Mouse (Mus musculus) embryonic facial prominence, embryonic 14.5 days (tissue): ENCODE measurements around the gene Olfr1205. TPM values are rescaled to one million over a fixed set of nuclear protein-coding genes. Genes with fewer than 3 reads are reported as not detected.

Source experiments
- ATAC-seq: fragments of 200-750 bp; cut with Nextera tagmentation; 2 replicates; pipeline ENCODE4 v1.8.0; 2017; ENCODE audit warnings: low read depth, moderate number of reproducible peaks, moderate TSS enrichment
- DNase-seq: peaks from one replicate; pipeline ENCODE4 v3.0.0-alpha.2; 2015; ENCODE audit warnings: low spot score
- H3K27ac ChIP-seq: fragments of 300-500 bp; sonication (generic); replicated peaks from 2 replicates; pipeline ENCODE4 v1.5.1; 2014; ENCODE audit warnings: low read depth, mild to moderate bottlenecking, low read length, moderate library complexity
- H3K27me3 ChIP-seq: fragments of 300-500 bp; sonication (generic); replicated peaks from 2 replicates; pipeline ENCODE4 v1.6.1; 2014; ENCODE audit warnings: low read length; ENCODE audit not compliant: control insufficient read depth, insufficient read depth
- H3K36me3 ChIP-seq: fragments of 300-500 bp; sonication (generic); 2 replicates; pipeline ENCODE4 v1.6.1; 2014; ENCODE audit warnings: low read length, mixed read lengths; ENCODE audit not compliant: control insufficient read depth, insufficient read depth
- H3K4me1 ChIP-seq: fragments of 300-500 bp; sonication (generic); 2 replicates; pipeline ENCODE4 v1.6.1; 2014; ENCODE audit warnings: antibody characterized with exemption, low read length; ENCODE audit not compliant: control insufficient read depth, insufficient read depth
- H3K4me2 ChIP-seq: fragments of 300-500 bp; sonication (generic); 2 replicates; pipeline ENCODE4 v1.6.1; 2014; ENCODE audit warnings: low read depth, mild to moderate bottlenecking, low read length, moderate library complexity, mixed read lengths
- H3K4me3 ChIP-seq: fragments of 300-500 bp; sonication (generic); 2 replicates; pipeline ENCODE4 v1.5.1; 2014; ENCODE audit warnings: low read depth, mild to moderate bottlenecking, low read length
- H3K9ac ChIP-seq: fragments of 300-500 bp; sonication (generic); 2 replicates; pipeline ENCODE4 v1.6.1; 2014; ENCODE audit warnings: low read depth, mild to moderate bottlenecking, low read length, moderate library complexity, mixed read lengths
- H3K9me3 ChIP-seq: fragments of 300-500 bp; sonication (generic); 2 replicates; pipeline ENCODE4 v1.6.1; 2016; ENCODE audit warnings: low read length; ENCODE audit not compliant: control insufficient read depth
- WGBS: fragments of 180-500 bp; shearing (Covaris S2); extraction: QIAGEN DNeasy Blood & Tissue Kit; methylation state at CpG from one replicate; pipeline ENCODE4 v1.1.7; 2014; 5-methylcytosine and 5-hydroxymethylcytosine counted together
- polyA plus RNA-seq: library from polyadenylated mRNA; unstranded; fragments of >200 nt; fragmentation: Nextera tagmentation; extraction: Ambion mirVana; gene quantifications from 2 replicates; pipeline ENCODE4 v1.2.1, GENCODE M21; 2014

Gene Olfr1205
- not detected in 2 replicates for polyA plus RNA-seq

DNA sequence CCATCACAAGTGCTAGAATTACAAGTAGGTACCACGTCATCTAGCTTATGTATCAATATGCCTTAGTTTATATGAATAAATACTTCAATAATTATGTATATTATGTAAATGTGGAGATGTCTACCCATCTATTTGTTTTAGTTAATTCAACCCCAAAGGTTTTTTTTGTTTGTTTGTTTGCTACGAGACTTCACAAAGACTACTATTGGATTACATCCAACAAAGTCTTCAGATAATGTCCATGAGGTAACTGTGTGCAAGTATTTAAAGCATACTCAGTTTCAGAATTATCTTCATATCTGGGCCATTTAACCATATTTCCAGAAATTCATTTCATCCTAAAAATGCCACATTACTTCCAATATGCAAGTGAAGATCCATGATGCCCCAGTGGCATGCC lies at the start of gene Olfr1205:
Gene Olfr1205 (plus strand): TSS at position 301 of the 400 bp plus-strand sequence.
- Histone ChIP-seq H3K27ac (no peak within 1 kb of the TSS), H3K36me3 (no peaks in the 10 kb centered on the region), H3K9ac (no peak within 1 kb of the TSS), H3K4me3 (no peak within 1 kb of the TSS), H3K4me2 (no peak within 1 kb of the TSS), H3K4me1 (no peaks in the 10 kb centered on the region), H3K27me3 (no peaks in the 10 kb centered on the region), H3K9me3 (no peaks in the 10 kb centered on the region)
- ATAC-seq = no peak
- WGBS = 82% methylated on average over 2 of the region's 2 CpGs
- no peak for DNase-seq

DNA sequence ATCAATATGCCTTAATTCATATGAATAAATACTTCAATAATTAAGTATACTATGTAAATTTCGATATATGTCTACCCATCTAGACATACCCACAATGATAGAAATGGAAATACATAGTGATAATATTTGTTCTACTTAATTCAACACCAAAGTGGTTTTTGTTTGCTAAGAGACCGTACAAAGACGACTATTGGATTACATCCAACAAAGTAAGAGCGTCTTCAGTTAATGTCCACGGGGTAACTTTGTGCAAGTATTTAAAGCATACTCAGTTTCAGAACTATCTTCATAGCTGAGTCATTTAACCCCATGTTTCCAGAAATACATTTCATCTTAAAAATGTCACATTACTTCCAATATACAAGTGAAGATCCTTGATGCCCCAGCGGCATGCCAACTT lies 36.8 kb upstream of the Olfr1205 start, which contains the start of gene Olfr1201:
Gene Olfr1201 (plus strand): TSS at position 301 of the 400 bp plus-strand sequence.
- H3K4me3 ChIP-seq = no peak within 1 kb of the TSS
- no peaks in the 10 kb centered on the region for H3K36me3 ChIP-seq
- H3K27ac ChIP-seq = no peak within 1 kb of the TSS
- H3K9ac ChIP-seq = no peak within 1 kb of the TSS
- no peak for DNase-seq
- H3K4me1 ChIP-seq = no peaks in the 10 kb centered on the region
- no peaks in the 10 kb centered on the region for H3K9me3 ChIP-seq
- H3K27me3 ChIP-seq = no peaks in the 10 kb centered on the region
- no peak for ATAC-seq
- 78% methylated on average over 6 of the region's 6 CpGs for WGBS
- no peak within 1 kb of the TSS for H3K4me2 ChIP-seq

DNA sequence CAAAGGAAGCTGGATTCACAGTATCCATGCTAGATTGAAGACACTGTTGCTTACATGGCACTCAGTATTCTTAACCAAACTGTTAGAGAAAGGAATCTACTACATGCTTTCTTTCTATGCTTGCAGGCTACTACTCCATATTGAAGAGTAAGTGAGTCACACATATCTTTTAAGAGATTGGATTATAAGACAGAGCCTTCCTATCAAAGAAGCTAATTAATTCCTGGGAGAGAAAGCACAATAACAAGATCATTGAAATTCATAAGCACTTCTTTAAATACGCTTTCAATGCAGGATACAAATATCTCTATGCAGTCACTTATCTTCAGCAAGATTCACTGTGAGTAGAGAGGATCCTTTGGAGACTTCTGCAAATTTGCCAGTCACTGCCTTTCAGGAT lies 15.3 kb upstream of the Olfr1205 start, which contains the start of gene Olfr1202:
Gene Olfr1202 (plus strand): TSS at position 301 of the 400 bp plus-strand sequence.
- no peak within 1 kb of the TSS for H3K4me3 ChIP-seq
- H3K9me3 ChIP-seq = no peaks in the 10 kb centered on the region
- no peak for ATAC-seq
- no peaks in the 10 kb centered on the region for H3K4me1 ChIP-seq
- no peak within 1 kb of the TSS for H3K4me2 ChIP-seq
- H3K27me3 ChIP-seq = no peaks in the 10 kb centered on the region
- no peak within 1 kb of the TSS for H3K27ac ChIP-seq
- no peak for DNase-seq
- 79% methylated on average over 1 of the region's 1 CpGs for WGBS
- H3K9ac ChIP-seq = no peak within 1 kb of the TSS
- H3K36me3 ChIP-seq = no peaks in the 10 kb centered on the region

DNA sequence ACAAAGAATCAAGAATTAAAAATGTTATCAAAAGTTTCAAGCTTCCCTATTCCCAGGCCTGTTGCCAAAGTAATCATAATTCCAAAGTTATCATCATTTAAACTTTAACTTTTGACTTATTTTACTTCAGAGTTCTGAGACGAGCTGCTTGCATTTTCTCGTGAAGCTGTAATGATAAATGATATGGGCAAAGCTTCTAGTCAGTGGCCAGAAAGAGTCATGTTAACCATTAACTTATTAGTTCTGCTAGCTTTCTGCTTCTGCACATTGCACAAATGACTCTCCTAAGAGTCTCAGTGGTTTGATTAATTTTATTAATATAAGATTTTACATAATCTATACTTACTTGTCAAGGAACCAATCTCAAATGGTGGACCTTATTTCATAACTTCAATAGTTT lies 8.9 kb downstream of the Olfr1205 start:
- no peaks in the 10 kb centered on the region for H3K27me3 ChIP-seq
- no peak overlapping the region for H3K4me3 ChIP-seq
- ATAC-seq = no peak
- DNase-seq = no peak
- no peak overlapping the region for H3K9ac ChIP-seq
- no peak overlapping the region for H3K27ac ChIP-seq
- no peaks in the 10 kb centered on the region for H3K9me3 ChIP-seq
- 65% methylated on average over 2 of the region's 2 CpGs for WGBS
- H3K4me1 ChIP-seq = no peaks in the 10 kb centered on the region
- H3K36me3 ChIP-seq = no peaks in the 10 kb centered on the region
- no peak overlapping the region for H3K4me2 ChIP-seq

DNA sequence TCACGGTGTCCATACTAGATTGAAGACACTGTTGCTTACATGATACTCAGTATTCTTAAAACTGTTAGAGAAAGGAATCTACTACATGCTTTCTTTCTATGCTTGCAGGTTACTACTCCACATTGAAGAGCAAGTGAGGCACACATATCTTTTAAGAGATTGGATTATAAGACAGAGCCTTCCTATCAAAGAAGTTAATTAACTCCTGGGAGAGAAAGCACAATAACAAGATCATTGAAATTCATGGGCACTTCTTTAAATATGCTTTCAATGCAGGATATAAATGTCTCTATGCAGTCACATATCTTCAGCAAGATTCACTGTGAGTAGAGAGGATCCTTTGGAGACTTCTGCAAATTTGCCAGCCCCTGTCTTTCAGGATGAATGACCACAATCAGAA lies 19.5 kb downstream of the Olfr1205 start, which contains the start of gene Olfr1204:
Gene Olfr1204 (plus strand): TSS at position 301 of the 400 bp plus-strand sequence.
- Histone ChIP-seq H3K36me3 (no peaks in the 10 kb centered on the region), H3K27me3 (no peaks in the 10 kb centered on the region), H3K4me3 (no peak within 1 kb of the TSS), H3K4me1 (no peaks in the 10 kb centered on the region), H3K4me2 (no peak within 1 kb of the TSS), H3K9ac (no peak within 1 kb of the TSS), H3K9me3 (0 out of 2 replicates have a peak, but pooled peaks cover 4% of the 10 kb centered on the region), H3K27ac (no peak within 1 kb of the TSS)
- WGBS = 85% methylated on average over 1 of the region's 1 CpGs
- no peak for DNase-seq
- no peak for ATAC-seq

DNA sequence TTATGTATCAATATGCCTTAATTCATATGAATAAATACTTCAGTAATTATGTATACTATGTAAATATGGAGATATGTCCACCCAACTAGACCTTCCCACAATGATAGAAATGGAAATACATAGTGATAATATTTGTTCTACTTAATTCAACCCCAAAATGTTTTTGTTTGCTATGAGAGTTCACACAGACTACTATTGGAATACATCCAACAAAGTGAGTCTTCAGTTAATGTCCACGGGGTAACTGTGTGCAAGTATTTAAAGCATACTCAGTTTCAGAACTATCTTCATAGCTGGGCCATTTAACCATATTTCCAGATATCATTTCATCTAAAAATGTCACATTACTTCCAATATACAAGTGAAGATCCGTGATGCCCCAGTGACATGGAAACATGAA lies 33.4 kb downstream of the Olfr1205 start, which contains the start of gene Olfr1206:
Gene Olfr1206 (plus strand): TSS at position 301 of the 400 bp plus-strand sequence.
- WGBS = 80% methylated on average over 2 of the region's 2 CpGs

More for the DNA sequence above, 33.4 kb downstream of the Olfr1205 start, which contains the start of gene Olfr1206:
- Histone ChIP-seq H3K27ac (no peak within 1 kb of the TSS), H3K27me3 (no peaks in the 10 kb centered on the region), H3K4me1 (no peaks in the 10 kb centered on the region), H3K4me2 (no peak within 1 kb of the TSS), H3K36me3 (no peaks in the 10 kb centered on the region), H3K4me3 (no peak within 1 kb of the TSS), H3K9me3 (no peaks in the 10 kb centered on the region), H3K9ac (no peak within 1 kb of the TSS)
- no peak for ATAC-seq
- DNase-seq = no peak

Other genes with a start within 250 kb of the Olfr1205 start
- not detected in 2 replicates for gene Olfr1189, start 243.3 kb upstream of the Olfr1205 start, polyA plus RNA-seq
- gene Olfr1191-ps1, start 189.2 kb upstream of the Olfr1205 start, polyA plus RNA-seq = not detected in 2 replicates
- gene Olfr1192-ps1, start 181.2 kb upstream of the Olfr1205 start, polyA plus RNA-seq = 0.06 TPM in 1 of 2 replicates, not detected in the other
- gene Olfr1193, start 154.1 kb upstream of the Olfr1205 start, polyA plus RNA-seq = not detected in 2 replicates
- gene Olfr1195, start 140.6 kb upstream of the Olfr1205 start, polyA plus RNA-seq = not detected in 2 replicates
- gene Olfr1196, start 125.1 kb upstream of the Olfr1205 start, polyA plus RNA-seq = 0.29 TPM in 1 of 2 replicates, not detected in the other
- gene Olfr1197, start 97.4 kb upstream of the Olfr1205 start, polyA plus RNA-seq = not detected in 2 replicates
- not detected in 2 replicates for gene Olfr1198, start 78.4 kb upstream of the Olfr1205 start, polyA plus RNA-seq
- gene Olfr1199, start 69.3 kb upstream of the Olfr1205 start, polyA plus RNA-seq = not detected in 2 replicates
- gene Olfr1200, start 59.2 kb upstream of the Olfr1205 start, polyA plus RNA-seq = not detected in 2 replicates
- not detected in 2 replicates for gene Olfr1201, start 36.7 kb upstream of the Olfr1205 start, polyA plus RNA-seq
- gene Olfr1202, start 15.2 kb upstream of the Olfr1205 start, polyA plus RNA-seq = not detected in 2 replicates
- gene Olfr1204, start 19.6 kb downstream of the Olfr1205 start, polyA plus RNA-seq = 0.03 TPM in 1 of 2 replicates, not detected in the other
- 0.06 TPM in 1 of 2 replicates, not detected in the other for gene Olfr1206, start 33.5 kb downstream of the Olfr1205 start, polyA plus RNA-seq
- not detected in 2 replicates for gene Olfr1208, start 72.6 kb downstream of the Olfr1205 start, polyA plus RNA-seq
- gene Olfr1209, start 85.4 kb downstream of the Olfr1205 start, polyA plus RNA-seq = not detected in 2 replicates
- 0.11 TPM in 1 of 2 replicates, not detected in the other for gene Olfr1211, start 108.4 kb downstream of the Olfr1205 start, polyA plus RNA-seq
- gene Olfr1212, start 124.2 kb downstream of the Olfr1205 start, polyA plus RNA-seq = not detected in 2 replicates
- not detected in 2 replicates for gene Gm13762, start 150.5 kb downstream of the Olfr1205 start, polyA plus RNA-seq
- not detected in 2 replicates for gene Olfr1214, start 162.9 kb downstream of the Olfr1205 start, polyA plus RNA-seq
- gene Olfr1215, start 177.2 kb downstream of the Olfr1205 start, polyA plus RNA-seq = not detected in 2 replicates
- gene Olfr1216, start 188.6 kb downstream of the Olfr1205 start, polyA plus RNA-seq = not detected in 2 replicates
- not detected in 2 replicates for gene Olfr1217, start 202.3 kb downstream of the Olfr1205 start, polyA plus RNA-seq
- not detected in 2 replicates for gene Olfr1218, start 231.4 kb downstream of the Olfr1205 start, polyA plus RNA-seq